Mouse (Mus musculus) forebrain, embryonic 14.5 days (tissue): ENCODE measurements around the gene Asb15. TPM values are rescaled to one million over a fixed set of nuclear protein-coding genes. Genes with fewer than 3 reads are reported as not detected.

Experiments
- ATAC-seq: fragments of 200-750 bp; cut with Nextera tagmentation; 2 replicates; pipeline ENCODE4 v1.8.0; 2017; ENCODE audit warnings: mild to moderate bottlenecking, moderate library complexity
- DNase-seq: peaks from one replicate; pipeline ENCODE4 v3.0.0-alpha.2; 2015; ENCODE audit warnings: low spot score
- H3K27ac ChIP-seq: fragments of 300-500 bp; sonication (generic); 2 replicates; pipeline ENCODE4 v1.5.1; 2014; ENCODE audit warnings: low read depth, mild to moderate bottlenecking, control low read depth, low read length, moderate library complexity
- H3K27me3 ChIP-seq: fragments of 300-500 bp; sonication (generic); replicated peaks from 2 replicates; pipeline ENCODE4 v1.6.1; 2014; ENCODE audit warnings: low read length, control low read depth, mixed read lengths; ENCODE audit not compliant: control insufficient read depth, insufficient read depth
- H3K36me3 ChIP-seq: fragments of 300-500 bp; sonication (generic); 2 replicates; pipeline ENCODE4 v1.6.1; 2014; ENCODE audit warnings: low read length, control low read depth; ENCODE audit not compliant: control insufficient read depth, insufficient read depth
- H3K4me1 ChIP-seq: fragments of 300-500 bp; sonication (generic); 2 replicates; pipeline ENCODE4 v1.6.1; 2014; ENCODE audit warnings: antibody characterized with exemption, low read length, control low read depth; ENCODE audit not compliant: control insufficient read depth, insufficient read depth
- H3K4me2 ChIP-seq: fragments of 300-500 bp; sonication (generic); 2 replicates; pipeline ENCODE4 v1.6.1; 2014; ENCODE audit warnings: mild to moderate bottlenecking, control low read depth, low read length
- H3K4me3 ChIP-seq: fragments of 300-500 bp; sonication (generic); 2 replicates; pipeline ENCODE4 v1.5.1; 2014; ENCODE audit warnings: low read depth, low read length, control low read depth
- H3K9ac ChIP-seq: fragments of 300-500 bp; sonication (generic); 2 replicates; pipeline ENCODE4 v1.6.1; 2014; ENCODE audit warnings: mild to moderate bottlenecking, low read length, control low read depth, moderate library complexity
- H3K9me3 ChIP-seq: fragments of 300-500 bp; sonication (generic); replicated peaks from 2 replicates; pipeline ENCODE4 v1.6.1; 2016; ENCODE audit warnings: low read length, control low read depth, mixed read lengths; ENCODE audit not compliant: control insufficient read depth
- WGBS: fragments of 180-500 bp; shearing (Covaris S2); extraction: QIAGEN DNeasy Blood & Tissue Kit; methylation state at CpG from one replicate; pipeline ENCODE4 v1.1.7; 2014; 5-methylcytosine and 5-hydroxymethylcytosine counted together
- polyA plus RNA-seq: library from polyadenylated mRNA; unstranded; fragments of >200 nt; fragmentation: Nextera tagmentation; extraction: Ambion mirVana; gene quantifications from 2 replicates; pipeline ENCODE4 v1.2.1, GENCODE M21; 2014

The Asb15 gene
- polyA plus RNA-seq, 1 experiment from 2014 or later: not detected

DNA sequence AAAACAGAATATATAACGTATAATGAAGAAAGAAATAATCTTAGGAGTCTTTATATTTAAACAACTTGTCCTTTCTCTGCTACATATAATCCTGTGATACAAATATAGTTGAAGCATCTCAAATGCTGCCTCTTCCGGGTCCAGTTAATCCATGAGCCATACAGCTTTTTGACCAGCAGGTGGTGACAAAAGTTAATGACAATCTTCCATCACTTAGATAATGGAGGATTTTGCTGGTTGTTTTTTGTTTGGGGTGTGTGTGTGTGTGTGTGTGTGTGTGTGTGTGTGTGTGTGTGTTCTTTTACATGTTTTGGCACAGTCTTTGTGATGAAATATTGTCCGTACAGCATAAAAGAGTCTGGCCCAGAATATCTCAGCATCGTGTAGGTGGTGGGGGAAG, 2.2 kb downstream of the Asb15 start:
- Histone ChIP-seq H3K4me1 (peaks cover 4% of the 10 kb centered on the region; the same call in 1 of the 2 replicates), H3K27me3 (no peaks in the 10 kb centered on the region), H3K9ac (no peak overlapping the region), H3K9me3 (no peaks in the 10 kb centered on the region), H3K4me3 (no peak overlapping the region), H3K4me2 (peak overlapping the region; percentile 40), H3K36me3 (no peaks in the 10 kb centered on the region), H3K27ac (no peak overlapping the region)
- no peak for ATAC-seq
- DNase-seq: peak; percentile 76
- 30% methylated on average over 4 of the region's 4 CpGs for WGBS

DNA sequence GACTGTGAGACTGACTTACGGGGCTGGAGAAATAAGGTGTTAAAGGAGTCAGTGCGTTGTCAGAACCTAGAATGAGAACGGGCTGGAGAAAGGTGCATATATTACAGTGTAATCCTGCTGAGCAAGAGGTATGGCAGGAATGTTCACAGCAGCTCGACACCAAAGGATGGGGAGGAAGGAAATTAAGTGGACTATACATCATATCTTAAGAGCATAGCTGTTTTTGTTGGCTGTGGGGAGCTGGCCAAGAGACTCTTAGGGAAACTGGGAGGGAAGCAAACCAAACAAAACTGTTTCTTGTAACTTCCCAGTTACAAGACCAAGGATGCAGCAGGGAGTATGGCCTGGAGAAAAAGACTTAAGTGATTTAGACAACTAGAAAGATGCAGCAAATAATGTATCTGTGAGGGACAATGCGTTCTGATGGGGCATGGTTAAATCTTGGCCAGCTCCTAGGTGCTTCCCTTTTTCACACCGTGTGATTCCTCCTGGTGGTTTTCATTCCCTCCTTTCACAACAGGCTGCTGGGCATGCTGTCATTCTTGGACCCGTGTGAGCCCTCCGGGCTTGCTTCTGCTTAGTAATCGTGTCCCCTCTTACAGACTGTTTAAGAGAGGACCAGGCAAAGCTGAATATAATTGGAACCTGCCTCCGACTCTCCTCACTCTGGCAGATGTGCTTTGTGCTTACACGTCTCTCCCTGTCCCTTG, 2.9 kb downstream of the Asb15 start:
- no peak for DNase-seq
- H3K9me3 ChIP-seq: no peaks in the 10 kb centered on the region

DNA sequence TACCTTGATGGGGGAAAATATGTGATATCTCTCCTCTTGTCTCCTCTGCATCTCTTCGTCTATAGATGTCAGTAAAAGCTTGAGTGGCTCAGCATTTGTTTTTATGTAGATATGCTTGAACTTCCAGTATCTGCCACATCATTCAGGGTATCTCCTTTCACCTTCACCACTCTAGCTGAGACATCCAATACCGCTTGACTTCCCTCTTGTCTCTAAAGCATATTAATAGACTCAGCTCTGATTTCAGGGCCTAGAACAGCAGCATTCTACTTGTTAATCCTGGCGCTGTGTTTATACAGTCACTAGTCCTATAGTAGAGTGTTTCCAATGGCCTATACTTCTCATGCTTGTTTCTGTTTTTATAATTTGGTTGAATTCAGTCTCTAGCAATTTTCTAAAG, 4.9 kb downstream of the Asb15 start:
- Histone ChIP-seq H3K27ac (no peak overlapping the region), H3K4me3 (no peak overlapping the region), H3K9me3 (no peaks in the 10 kb centered on the region), H3K4me1 (peaks cover 4% of the 10 kb centered on the region; the same call in 1 of the 2 replicates), H3K36me3 (no peaks in the 10 kb centered on the region), H3K9ac (no peak overlapping the region), H3K27me3 (no peaks in the 10 kb centered on the region), H3K4me2 (no peak overlapping the region)
- no peak for DNase-seq
- 89% methylated on average over 3 of the region's 3 CpGs for WGBS
- ATAC-seq: no peak

More for the DNA sequence above, 2.9 kb downstream of the Asb15 start:
- no peak overlapping the region for H3K4me3 ChIP-seq
- no peak for ATAC-seq
- no peaks in the 10 kb centered on the region for H3K27me3 ChIP-seq
- no peak overlapping the region for H3K9ac ChIP-seq
- peaks cover 4% of the 10 kb centered on the region; the same call in 1 of the 2 replicates for H3K4me1 ChIP-seq
- WGBS: 62% methylated on average over 11 of the region's 11 CpGs
- H3K27ac ChIP-seq: no peak overlapping the region
- H3K36me3 ChIP-seq: no peaks in the 10 kb centered on the region
- peak overlapping the region; percentile 40 for H3K4me2 ChIP-seq

DNA sequence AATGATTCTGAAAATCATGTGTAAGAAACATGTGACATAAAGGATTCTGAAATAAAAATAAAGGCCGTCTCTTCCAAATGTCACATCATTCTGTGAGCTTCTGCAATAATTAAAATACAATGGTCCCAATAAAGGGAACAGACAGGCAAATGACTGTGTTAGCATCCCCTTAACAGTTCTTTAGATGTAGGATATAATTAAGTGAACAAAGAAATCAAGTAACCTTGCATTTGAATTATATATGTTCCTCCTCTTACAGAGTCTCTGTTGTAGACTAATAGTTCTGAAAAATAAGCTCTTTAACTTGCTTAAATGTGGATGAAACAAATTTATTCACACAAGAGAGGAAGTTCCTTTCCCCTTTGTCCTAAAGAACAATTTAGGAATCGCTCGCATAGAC, 10.5 kb downstream of the Asb15 start:
- no peak overlapping the region for H3K4me2 ChIP-seq
- no peaks in the 10 kb centered on the region for H3K36me3 ChIP-seq
- 0 out of 2 replicates have a peak, but pooled peaks have one; percentile 12 for ATAC-seq
- H3K4me1 ChIP-seq: no peaks in the 10 kb centered on the region
- H3K27ac ChIP-seq: no peak overlapping the region
- H3K9ac ChIP-seq: no peak overlapping the region
- DNase-seq: peak; percentile 23
- H3K27me3 ChIP-seq: no peaks in the 10 kb centered on the region
- 82% methylated on average over 3 of the region's 3 CpGs for WGBS
- H3K4me3 ChIP-seq: no peak overlapping the region
- no peaks in the 10 kb centered on the region for H3K9me3 ChIP-seq

DNA sequence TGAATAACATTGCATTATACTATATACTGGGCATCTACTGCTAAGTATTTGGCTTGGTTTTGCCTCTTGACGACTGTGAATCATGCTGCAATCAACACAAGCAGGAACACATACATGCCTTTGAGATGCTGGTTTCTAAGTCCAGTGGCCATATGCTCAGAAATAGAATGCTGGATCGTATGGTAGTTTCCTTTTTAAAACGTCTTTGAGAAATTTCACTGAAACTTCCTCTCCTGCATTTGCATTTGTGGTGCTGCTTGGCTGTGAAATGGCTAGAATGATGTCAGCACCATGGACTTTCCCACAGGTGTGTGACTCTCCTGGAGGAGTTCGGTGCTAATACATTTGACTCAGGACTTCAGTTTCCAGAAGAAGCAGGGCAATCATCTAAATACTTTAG, 12.2 kb downstream of the Asb15 start:
- no peak overlapping the region for H3K4me2 ChIP-seq
- H3K36me3 ChIP-seq: no peaks in the 10 kb centered on the region
- WGBS: 82% methylated on average over 4 of the region's 4 CpGs
- H3K9me3 ChIP-seq: no peaks in the 10 kb centered on the region
- H3K9ac ChIP-seq: no peak overlapping the region
- no peak for DNase-seq
- no peak overlapping the region for H3K27ac ChIP-seq
- no peak overlapping the region for H3K4me3 ChIP-seq
- H3K27me3 ChIP-seq: no peaks in the 10 kb centered on the region
- ATAC-seq: no peak
- H3K4me1 ChIP-seq: no peaks in the 10 kb centered on the region

DNA sequence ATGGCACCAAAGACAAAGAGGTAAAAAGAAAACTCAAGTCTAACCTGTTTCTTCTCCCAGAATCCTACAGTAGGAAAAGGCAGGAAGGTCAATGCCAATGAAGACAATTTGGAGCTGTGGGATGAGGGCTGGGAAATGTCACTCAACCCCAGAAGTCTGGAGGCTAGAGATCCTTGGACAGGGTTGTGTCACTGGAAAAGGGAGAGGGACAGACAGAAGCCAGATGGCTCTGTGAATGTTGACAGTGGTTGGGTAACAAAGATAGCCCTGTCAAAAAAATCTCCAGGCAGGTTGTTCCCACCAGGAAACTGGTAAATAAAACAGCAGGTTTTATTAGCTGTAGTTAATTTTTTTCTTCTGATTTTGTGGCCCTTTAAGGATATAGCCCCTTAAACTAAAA, 14.4 kb downstream of the Asb15 start:
- H3K4me1 ChIP-seq: no peaks in the 10 kb centered on the region
- H3K27ac ChIP-seq: no peak overlapping the region
- no peak overlapping the region for H3K9ac ChIP-seq
- no peak overlapping the region for H3K4me2 ChIP-seq
- H3K4me3 ChIP-seq: no peak overlapping the region
- no peaks in the 10 kb centered on the region for H3K36me3 ChIP-seq
- DNase-seq (no peak), ATAC-seq (no peak)
- no peaks in the 10 kb centered on the region for H3K27me3 ChIP-seq
- no peaks in the 10 kb centered on the region for H3K9me3 ChIP-seq

DNA sequence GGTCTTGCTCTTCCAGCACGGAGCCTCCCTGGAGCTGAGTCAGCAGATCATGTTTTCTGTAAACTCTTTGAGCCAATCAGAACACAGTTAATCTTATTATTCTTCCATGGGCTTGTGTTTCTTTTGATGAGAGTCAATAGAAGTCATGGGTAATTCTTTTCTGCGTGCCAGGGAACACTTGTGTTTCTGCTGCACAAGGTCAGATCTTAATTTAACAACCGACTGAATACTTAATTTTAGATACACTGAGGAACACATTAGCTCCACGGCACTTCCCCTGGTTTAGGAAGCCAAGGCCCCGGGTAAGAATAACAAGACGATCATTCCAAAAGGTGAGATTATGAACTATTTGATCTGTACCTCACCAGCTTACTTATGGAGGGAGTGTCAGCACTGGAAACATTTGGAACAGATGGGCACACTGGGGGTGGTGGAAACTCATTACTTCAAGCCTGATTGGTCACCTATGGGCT, 15.2 kb downstream of the Asb15 start:
- 77% methylated on average over 6 of the region's 6 CpGs for WGBS
- ATAC-seq (no peak), DNase-seq (no peak)
- H3K9ac ChIP-seq: no peak overlapping the region
- no peak overlapping the region for H3K4me3 ChIP-seq
- H3K27me3 ChIP-seq: no peaks in the 10 kb centered on the region
- H3K4me2 ChIP-seq: no peak overlapping the region
- H3K27ac ChIP-seq: no peak overlapping the region
- no peaks in the 10 kb centered on the region for H3K4me1 ChIP-seq
- no peaks in the 10 kb centered on the region for H3K9me3 ChIP-seq
- H3K36me3 ChIP-seq: no peaks in the 10 kb centered on the region

DNA sequence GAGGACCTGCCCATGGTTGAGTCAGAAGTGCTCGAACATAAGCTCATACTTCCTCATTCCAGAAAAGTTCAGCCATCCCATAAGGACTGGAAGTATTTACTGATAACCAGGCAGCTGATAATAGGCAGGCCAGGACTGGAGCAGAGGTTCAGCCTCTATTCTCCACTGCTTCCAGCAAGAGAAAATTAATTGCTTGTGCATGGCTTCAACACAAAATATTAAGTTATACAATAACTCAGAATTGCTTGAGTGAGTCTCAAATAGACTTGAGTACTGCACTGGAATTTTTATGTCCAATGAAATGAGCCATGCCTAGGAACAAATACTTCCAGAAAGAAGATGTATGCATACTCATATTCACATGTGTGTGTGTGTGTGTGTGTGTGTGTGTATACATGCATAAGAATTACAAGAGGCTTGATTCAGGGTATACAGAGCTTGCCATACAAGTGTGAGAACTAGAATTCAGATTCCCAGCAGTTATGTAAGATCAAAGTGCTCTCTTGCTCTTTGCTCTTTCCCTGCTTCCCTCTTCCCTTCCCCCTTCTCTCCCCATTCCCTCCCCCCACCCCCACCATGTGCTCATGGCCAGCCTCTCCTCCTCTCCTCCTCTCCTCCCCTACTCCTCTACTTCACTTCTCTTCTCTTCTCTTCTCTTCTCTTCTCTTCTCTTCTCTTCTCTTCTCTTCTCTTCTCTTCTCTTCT, 18.9 kb downstream of the Asb15 start:
- ATAC-seq (no peak), DNase-seq (no peak)
- Histone ChIP-seq H3K27ac (no peak overlapping the region), H3K9ac (no peak overlapping the region), H3K27me3 (no peaks in the 10 kb centered on the region), H3K36me3 (no peaks in the 10 kb centered on the region), H3K4me1 (no peaks in the 10 kb centered on the region), H3K4me2 (no peak overlapping the region), H3K4me3 (no peak overlapping the region), H3K9me3 (no peaks in the 10 kb centered on the region)
- WGBS: 91% methylated on average over 1 of the region's 1 CpGs

DNA sequence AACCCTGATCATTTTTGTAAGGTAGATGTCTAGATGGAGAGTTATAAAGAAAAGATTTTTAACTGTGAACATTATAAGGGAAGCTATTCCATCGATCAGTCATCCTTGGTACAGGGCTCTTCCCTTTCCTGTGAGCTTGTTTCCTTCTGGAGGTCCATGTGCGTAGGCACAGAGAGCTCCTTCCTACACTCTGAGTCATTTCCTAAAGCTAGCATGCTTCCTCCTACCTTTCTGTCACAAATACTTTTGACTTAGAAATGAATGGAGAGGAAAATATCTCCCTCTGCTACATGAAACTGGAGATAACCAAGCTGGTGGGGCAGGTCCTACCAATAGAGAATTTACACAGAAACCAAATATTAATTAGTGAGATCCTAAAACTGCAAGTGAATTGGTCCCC, 21.9 kb downstream of the Asb15 start:
- Histone ChIP-seq H3K36me3 (no peaks in the 10 kb centered on the region), H3K9me3 (no peaks in the 10 kb centered on the region), H3K4me3 (no peak overlapping the region), H3K27ac (no peak overlapping the region), H3K4me1 (no peaks in the 10 kb centered on the region), H3K27me3 (no peaks in the 10 kb centered on the region), H3K9ac (no peak overlapping the region), H3K4me2 (no peak overlapping the region)
- no peak for ATAC-seq
- WGBS: 95% methylated on average over 2 of the region's 2 CpGs
- no peak for DNase-seq
